Mouse (Mus musculus) midbrain, postnatal 0 days (tissue): ENCODE results near the gene Alpl. TPM values are rescaled to one million over a fixed set of nuclear protein-coding genes. Genes with fewer than 3 reads are reported as not detected.

Source experiments
- ATAC-seq: fragments of 200-750 bp; cut with Nextera tagmentation; 2 replicates; pipeline ENCODE4 v1.8.0; 2017; ENCODE audit warnings: moderate number of reproducible peaks, mild to moderate bottlenecking, moderate TSS enrichment, moderate library complexity; ENCODE audit not compliant: low FRiP score
- DNase-seq: peaks from one replicate; pipeline ENCODE4 v3.0.0-alpha.2; 2015; ENCODE audit warnings: low spot score
- H3K27ac ChIP-seq: fragments of 300-500 bp; sonication (generic); 2 replicates; pipeline ENCODE4 v1.5.1; 2014; ENCODE audit warnings: low read depth, mild to moderate bottlenecking, low read length, mixed read lengths
- H3K27me3 ChIP-seq: fragments of 300-500 bp; sonication (generic); 2 replicates; pipeline ENCODE4 v1.6.1; 2014; ENCODE audit warnings: low read length, control low read depth, mixed read lengths; ENCODE audit not compliant: insufficient read depth
- H3K36me3 ChIP-seq: fragments of 300-500 bp; sonication (generic); 2 replicates; pipeline ENCODE4 v1.6.1; 2014; ENCODE audit warnings: low read length, control low read depth, mixed read lengths; ENCODE audit not compliant: insufficient read depth
- H3K4me1 ChIP-seq: fragments of 300-500 bp; sonication (generic); 2 replicates; pipeline ENCODE4 v1.6.1; 2014; ENCODE audit warnings: mild to moderate bottlenecking, control low read depth, antibody characterized with exemption, low read length, mixed read lengths; ENCODE audit not compliant: insufficient read depth
- H3K4me2 ChIP-seq: fragments of 300-500 bp; sonication (generic); 2 replicates; pipeline ENCODE4 v1.6.1; 2014; ENCODE audit warnings: low read depth, mild to moderate bottlenecking, low read length, mixed read lengths; ENCODE audit not compliant: poor library complexity, severe bottlenecking
- H3K4me3 ChIP-seq: fragments of 300-500 bp; sonication (generic); 2 replicates; pipeline ENCODE4 v1.5.1; 2014; ENCODE audit warnings: low read depth, mild to moderate bottlenecking, low read length, moderate library complexity
- H3K9ac ChIP-seq: fragments of 300-500 bp; sonication (generic); replicated peaks from 2 replicates; pipeline ENCODE4 v1.6.1; 2014; ENCODE audit warnings: mild to moderate bottlenecking, low read length, moderate library complexity, mixed read lengths; ENCODE audit not compliant: poor library complexity, severe bottlenecking
- H3K9me3 ChIP-seq: fragments of 300-500 bp; sonication (generic); 2 replicates; pipeline ENCODE4 v1.6.1; 2016; ENCODE audit warnings: low read length, control low read depth
- CTCF ChIP-seq: IDR thresholded peaks from 2 replicates; pipeline ENCODE4 v1.5.1; 2016; ENCODE audit warnings: antibody characterized with exemption, mild to moderate bottlenecking
- WGBS: fragments of 180-500 bp; shearing (Covaris S2); extraction: QIAGEN DNeasy Blood & Tissue Kit; methylation state at CpG from one replicate; pipeline ENCODE4 v1.1.7; 2014; 5-methylcytosine and 5-hydroxymethylcytosine counted together
- polyA plus RNA-seq: library from polyadenylated mRNA; unstranded; fragments of >200 nt; fragmentation: Nextera tagmentation; extraction: Ambion mirVana; gene quantifications from 2 replicates; pipeline ENCODE4 v1.2.1, GENCODE M21; 2015
- total RNA-seq: library from RNA; depleted of rRNA; stranded (reverse); fragments of >200 nt; gene quantifications from 2 replicates; pipeline ENCODE4 v1.2.3, GENCODE M21; 2014

Alpl gene
- total and polyA plus RNA-seq, 2 experiments from 2014 or later, result 14.3 to 16.1 TPM

DNA sequence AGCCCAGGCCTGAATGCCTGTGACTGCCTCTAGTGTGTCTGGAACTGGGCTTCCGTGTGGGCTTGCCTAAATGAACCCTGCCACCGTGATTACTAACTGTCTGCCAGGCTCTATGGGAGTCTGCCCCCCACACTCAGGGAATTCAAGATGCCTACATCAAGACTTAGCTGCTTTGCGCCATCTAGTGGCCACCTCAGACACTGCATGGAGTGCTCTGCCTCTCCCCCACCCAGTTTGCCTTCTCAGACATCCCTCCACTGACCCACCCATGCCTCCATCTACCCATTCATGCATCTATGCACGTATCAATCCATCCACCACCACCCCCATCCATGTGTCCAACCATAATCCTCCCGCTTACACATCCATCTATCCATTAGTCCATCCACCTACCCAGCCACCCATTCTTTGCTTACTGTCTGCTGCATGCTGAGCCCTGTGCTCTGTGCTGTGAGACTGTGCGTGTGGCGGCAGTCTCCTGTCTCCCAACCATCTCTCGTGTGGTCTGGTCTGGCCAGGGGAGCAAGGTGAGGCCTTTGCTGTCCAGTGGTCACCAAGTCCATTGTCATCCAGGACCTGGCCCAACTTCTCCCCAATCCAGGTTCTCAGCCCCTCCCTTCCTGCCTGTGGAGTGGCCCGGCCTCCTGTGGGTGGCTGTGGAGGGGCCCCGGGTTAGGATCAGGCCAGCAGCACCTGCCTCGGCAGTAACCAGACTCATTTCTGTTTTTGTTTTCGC is 73.3 kb downstream of the Alpl start:
- Histone ChIP-seq H3K9me3 (no peaks in the 10 kb centered on the region), H3K4me1 (no peaks in the 10 kb centered on the region; the same call in 1 of the 2 replicates), H3K36me3 (peaks cover 34% of the 10 kb centered on the region), H3K4me2 (no peak overlapping the region), H3K27me3 (no peaks in the 10 kb centered on the region), H3K4me3 (no peak overlapping the region), H3K27ac (no peak overlapping the region), H3K9ac (no peak overlapping the region)
- ATAC-seq (peak; percentile 18; the same call in 1 of the 2 replicates), DNase-seq (peak; percentile 90)
- TF ChIP-seq CTCF, result peak; percentile 96
- 33% methylated on average over 12 of the region's 12 CpGs for WGBS

DNA sequence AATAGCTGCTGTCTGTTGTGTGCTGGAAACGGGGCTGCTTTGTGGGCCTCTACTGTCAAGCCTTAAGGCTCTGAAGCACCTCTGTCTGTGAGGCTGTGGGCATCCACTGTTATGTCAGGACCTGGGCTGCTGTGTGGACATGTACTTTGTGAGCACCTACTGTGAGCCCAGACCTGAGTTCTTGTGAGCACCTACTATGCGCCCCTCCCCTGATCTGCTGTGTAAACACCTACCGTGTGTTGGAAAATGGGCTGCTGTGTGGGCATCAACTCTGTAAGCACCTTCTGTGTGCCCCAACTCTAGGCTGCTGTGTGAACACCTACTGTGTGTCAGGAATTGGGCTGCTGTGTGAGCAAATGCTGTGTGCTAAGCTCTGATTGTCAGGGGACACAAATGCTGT is 74.0 kb downstream of the Alpl start:
- Histone ChIP-seq H3K27ac (no peak overlapping the region), H3K27me3 (no peaks in the 10 kb centered on the region), H3K4me1 (no peaks in the 10 kb centered on the region), H3K4me2 (no peak overlapping the region), H3K36me3 (peaks cover 34% of the 10 kb centered on the region), H3K4me3 (no peak overlapping the region), H3K9ac (no peak overlapping the region), H3K9me3 (no peaks in the 10 kb centered on the region)
- ATAC-seq, result no peak
- TF ChIP-seq CTCF, result no peak
- WGBS, result 83% methylated on average over 3 of the region's 3 CpGs
- no peak for DNase-seq

DNA sequence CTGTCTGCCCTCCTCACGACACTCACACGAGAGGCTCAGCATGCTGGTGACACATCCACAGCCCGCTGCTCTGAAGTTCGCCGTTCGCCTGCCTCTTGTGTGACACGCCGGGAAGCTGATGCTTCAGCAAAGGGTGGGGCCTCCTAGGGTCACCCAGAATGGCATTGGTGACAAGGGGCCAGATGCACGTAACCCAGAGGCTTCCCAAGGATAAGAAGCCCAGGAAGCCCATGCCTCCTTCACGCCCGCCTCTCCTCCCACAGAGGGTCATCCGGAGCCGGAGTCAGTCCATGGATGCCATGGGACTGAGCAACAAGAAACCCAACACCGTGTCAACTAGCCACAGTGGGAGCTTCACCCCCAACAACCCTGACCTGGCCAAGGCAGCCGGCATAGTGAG is 74.6 kb downstream of the Alpl start:
- H3K36me3 ChIP-seq, result peaks cover 34% of the 10 kb centered on the region
- no peak for ATAC-seq
- H3K4me1 ChIP-seq, result no peaks in the 10 kb centered on the region
- TF ChIP-seq CTCF, result no peak
- no peak overlapping the region for H3K9ac ChIP-seq
- DNase-seq, result no peak
- no peak overlapping the region for H3K4me2 ChIP-seq
- WGBS, result 86% methylated on average over 15 of the region's 15 CpGs
- no peak overlapping the region for H3K27ac ChIP-seq
- no peak overlapping the region for H3K4me3 ChIP-seq
- no peaks in the 10 kb centered on the region for H3K27me3 ChIP-seq
- H3K9me3 ChIP-seq, result no peaks in the 10 kb centered on the region

DNA sequence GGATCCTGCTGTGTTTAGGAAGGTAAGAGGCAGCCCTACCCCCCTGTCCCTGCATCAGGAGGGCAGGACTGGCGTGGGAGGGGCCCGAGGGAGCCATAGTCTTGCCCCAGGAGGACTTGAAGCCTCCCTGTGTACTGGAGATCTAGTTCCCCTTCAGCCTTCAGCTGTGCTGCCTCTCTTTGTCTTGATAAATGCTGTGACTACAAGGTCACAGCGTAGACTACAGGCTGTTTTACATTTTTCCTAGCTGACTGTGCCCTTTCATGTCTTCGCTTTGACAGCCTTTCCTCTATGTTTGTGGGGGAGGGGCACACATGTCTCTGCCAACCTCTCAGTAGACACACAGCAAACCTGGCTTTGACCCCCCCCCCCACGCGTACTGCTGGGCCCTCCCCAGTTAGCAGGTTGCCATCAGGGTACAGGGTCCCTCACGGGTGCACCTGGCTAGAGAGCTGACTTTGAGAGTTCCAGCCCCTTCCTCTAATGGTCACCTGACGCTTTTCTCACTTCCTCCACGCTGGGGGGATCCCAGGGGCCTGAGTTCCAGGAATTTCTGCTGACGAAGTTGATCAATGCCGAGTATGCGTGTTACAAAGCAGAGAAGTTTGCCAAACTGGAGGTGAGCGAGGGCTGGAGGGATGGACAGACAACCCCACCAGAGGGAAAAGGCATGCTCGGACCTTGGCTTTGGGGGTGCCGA is 76.7 kb downstream of the Alpl start:
- WGBS, result 35% methylated on average over 15 of the region's 15 CpGs
- TF ChIP-seq CTCF, result no peak
- no peaks in the 10 kb centered on the region for H3K27me3 ChIP-seq
- no peaks in the 10 kb centered on the region for H3K4me1 ChIP-seq
- peak overlapping the region; percentile 34; the same call in 1 of the 2 replicates for H3K27ac ChIP-seq
- H3K36me3 ChIP-seq, result peaks cover 37% of the 10 kb centered on the region
- no peak overlapping the region for H3K4me3 ChIP-seq
- H3K9me3 ChIP-seq, result no peaks in the 10 kb centered on the region
- no peak overlapping the region for H3K9ac ChIP-seq
- DNase-seq, result peak; percentile 57
- no peak for ATAC-seq
- H3K4me2 ChIP-seq, result no peak overlapping the region

DNA sequence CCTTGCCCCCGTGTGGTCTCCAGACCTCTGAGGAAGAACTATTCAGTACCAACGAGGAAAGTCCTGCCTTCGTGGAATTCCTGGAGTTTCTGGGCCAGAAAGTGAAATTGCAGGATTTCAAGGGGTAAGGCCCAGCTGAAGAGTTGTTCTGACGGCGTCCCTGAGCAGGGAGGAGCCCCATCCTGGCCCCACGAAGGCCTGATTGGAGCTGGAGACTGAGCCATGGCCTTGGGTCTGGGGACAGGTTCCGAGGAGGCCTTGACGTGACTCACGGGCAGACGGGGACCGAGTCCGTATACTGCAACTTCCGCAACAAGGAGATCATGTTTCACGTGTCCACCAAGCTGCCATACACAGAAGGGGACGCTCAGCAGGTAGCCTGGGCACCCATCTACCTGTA is 78.5 kb downstream of the Alpl start:
- WGBS, result 81% methylated on average over 15 of the region's 15 CpGs
- no peak for DNase-seq
- TF ChIP-seq CTCF, result no peak
- Histone ChIP-seq H3K36me3 (peaks cover 32% of the 10 kb centered on the region), H3K4me3 (no peak overlapping the region), H3K9me3 (no peaks in the 10 kb centered on the region), H3K27me3 (no peaks in the 10 kb centered on the region), H3K27ac (no peak overlapping the region), H3K9ac (no peak overlapping the region), H3K4me1 (no peaks in the 10 kb centered on the region), H3K4me2 (no peak overlapping the region)
- ATAC-seq, result no peak

DNA sequence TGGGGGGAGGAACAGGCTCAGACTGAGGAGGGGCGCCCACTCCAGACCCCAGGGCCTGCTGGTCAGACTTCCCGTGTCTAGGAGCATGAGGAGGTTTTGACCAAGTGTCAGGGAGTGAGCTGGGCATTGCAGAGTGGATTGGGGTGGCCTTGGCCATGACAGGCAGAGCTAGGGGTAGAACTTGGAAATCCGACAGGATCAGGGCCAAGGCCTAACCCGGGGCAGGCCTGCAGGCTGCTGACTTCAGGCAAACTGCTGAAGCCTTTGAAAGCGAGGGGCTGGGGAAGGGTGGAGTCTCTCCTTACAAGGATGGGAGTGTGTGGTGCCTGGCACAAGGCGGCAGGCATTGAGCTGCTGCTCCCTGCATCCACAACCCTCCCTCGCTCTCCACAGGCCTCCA is 79.2 kb downstream of the Alpl start:
- WGBS, result 67% methylated on average over 7 of the region's 7 CpGs
- Histone ChIP-seq H3K4me2 (no peak overlapping the region), H3K4me3 (no peak overlapping the region), H3K9me3 (no peaks in the 10 kb centered on the region), H3K27ac (no peak overlapping the region), H3K4me1 (no peaks in the 10 kb centered on the region), H3K36me3 (peaks cover 36% of the 10 kb centered on the region), H3K27me3 (no peaks in the 10 kb centered on the region), H3K9ac (no peak overlapping the region)
- no peak for TF ChIP-seq CTCF
- DNase-seq, result no peak
- ATAC-seq, result no peak
